9 mouse cellular contexts compared by ENCODE assay signal in the genomic region with DNA sequence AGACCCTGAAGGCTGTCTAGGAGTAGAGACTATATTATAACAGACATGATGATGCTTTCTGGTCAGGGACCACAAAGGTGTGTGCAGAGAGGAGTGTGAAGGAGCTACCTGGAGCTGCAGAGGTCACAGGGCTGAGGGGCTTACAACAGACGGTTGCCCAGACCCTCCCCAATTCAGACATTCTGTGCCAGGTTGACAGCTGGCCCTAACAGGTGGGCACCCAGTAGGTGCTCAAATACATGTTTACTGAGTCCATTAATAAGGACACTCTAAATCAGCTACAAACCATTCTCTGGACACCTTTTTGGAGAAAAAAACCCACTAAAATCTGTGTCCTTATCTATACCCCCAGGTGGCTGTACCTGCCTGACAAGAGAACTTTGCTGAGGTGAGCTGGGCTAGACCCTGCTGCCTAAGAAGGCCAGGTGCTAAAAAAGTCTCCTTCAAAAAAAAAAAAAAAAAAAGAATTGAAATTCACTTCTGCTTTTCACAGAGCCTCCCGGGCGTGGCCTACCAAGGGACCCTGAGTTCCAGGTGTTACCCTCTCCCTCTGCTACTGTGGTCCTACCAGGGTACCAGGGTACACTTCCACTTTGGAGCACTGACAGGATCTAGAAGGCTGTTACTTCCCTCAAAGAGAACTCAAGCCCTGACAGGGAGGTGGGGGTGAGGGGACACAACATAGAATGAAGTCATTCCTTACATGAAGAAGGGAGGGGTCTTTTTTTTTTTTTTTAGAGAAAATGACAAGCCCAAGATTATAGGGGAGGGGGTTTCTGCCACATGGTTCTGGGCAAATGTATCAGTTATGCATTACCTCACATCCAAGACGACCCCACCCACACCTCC. TPM values are rescaled to one million over a fixed set of nuclear protein-coding genes. Genes with fewer than 3 reads are reported as not detected.
DNase-seq lines count a peak whose midpoint lies in the region; ATAC-seq lines count a peak whose summit lies in the region.
"Had no signal": no experiment of that assay in that cellular context is flagged by ENCODE, and none has a peak within 500 bp of the region (broad histone marks: within the 10 kb centered on the region; RNA-seq: fewer than 3 reads in every experiment).

No protein-coding gene starts in this region.

- H3K27ac ChIP-seq in forebrain, embryonic 16.5 days (ENCODE audit: low read length) = no peak overlapping the region
- peak overlapping the region; percentile 76 for H3K27ac ChIP-seq in macrophage

- peak overlapping the region; percentile 76 for H3K9ac ChIP-seq in forebrain, embryonic 16.5 days (replicated peaks; ENCODE audit: low read depth, low read length)

- peak overlapping the region; percentile 90 for H3K4me3 ChIP-seq in forebrain, embryonic 16.5 days (replicated peaks; ENCODE audit: low read length)
- peak overlapping the region; percentile 82 for H3K4me3 ChIP-seq in macrophage (ENCODE audit: inconsistent target)

- 70% methylated on average over 4 of the region's 4 CpGs for WGBS in forebrain, embryonic 16.5 days
- 14% methylated on average over 4 of the region's 4 CpGs for WGBS in macrophage (ENCODE audit: missing documents)

- DNase-seq in cerebellum, adult 9-10 months = peak; percentile 34
- DNase-seq in cerebellum, adult 8-10 months = no peak
- DNase-seq in B cell, adult 2 months = peak; percentile 68 to 72
- DNase-seq in left cerebral cortex, postnatal 25 days (ENCODE audit: low spot score in 2 of 2) = no peak
- no peak for DNase-seq in thymus, postnatal 10 days (ENCODE audit: low spot score in 2 of 2)

- intact Hi-C loops in left cerebral cortex, postnatal 25 days (cut with DNase I) = loop anchor here (2.0 kb wide), 1 partner anchor 26 kb away; no protein-coding TSS in a partner anchor

- no peak for ATAC-seq in forebrain, embryonic 16.5 days
- no peak for ATAC-seq in erythroid progenitor cell, adult 5-6 weeks (replicated peaks; ENCODE audit: low FRiP score, poor library complexity, severe bottlenecking)

- H3K9me3 ChIP-seq in forebrain, embryonic 16.5 days (ENCODE audit: control insufficient read depth, low read length) = no peaks in the 10 kb centered on the region

- peaks cover 51% of the 10 kb centered on the region for H3K4me1 ChIP-seq in forebrain, embryonic 16.5 days (replicated peaks; ENCODE audit: control insufficient read depth, insufficient read depth, low read length)

- H3K36me3 ChIP-seq in forebrain, embryonic 16.5 days (ENCODE audit: control insufficient read depth, insufficient read depth) = no peaks in the 10 kb centered on the region
- no peaks in the 10 kb centered on the region for H3K36me3 ChIP-seq in macrophage (ENCODE audit: inconsistent target)

- peaks cover 60% of the 10 kb centered on the region for H3K79me2 ChIP-seq in macrophage (ENCODE audit: inconsistent target)

- H3K4me2 ChIP-seq in forebrain, embryonic 16.5 days (ENCODE audit: low read length) = peak overlapping the region; percentile 80

- H3K27me3 ChIP-seq in forebrain, embryonic 16.5 days (replicated peaks; ENCODE audit: control insufficient read depth, insufficient read depth, low read length) = no peaks in the 10 kb centered on the region

RNA-seq across cellular contexts. Expression of gene 5031439G07Rik, which starts 2.0 kb away (rescaled TPM):
- polyA plus RNA-seq in forebrain, embryonic 16.5 days (2015; fragmentation: Nextera tagmentation; extraction: Ambion mirVana) = 24.2 and 24.8 TPM in 2 replicates
- 100 to 1,000 TPM in 6 of 26 experiments, 10 to 100 TPM in 20; 15.1 to 153 (median 46.5) TPM for total RNA-seq in macrophage (2018; cell fraction: chromatin; rRNA removed)
- 100 to 1,000 TPM in 21 of 26 experiments, 10 to 100 TPM in 5; 87.5 to 220 (median 133) TPM for total RNA-seq in macrophage (2018; cell fraction: cytosol; rRNA removed)
- total RNA-seq in macrophage (2018; cell fraction: nucleus; rRNA removed) = 100 to 1,000 TPM in 10 of 26 experiments, 10 to 100 TPM in 16; 43.1 to 161 (median 92.0) TPM
- 96.5 to 136 TPM (median 117 TPM) in 3 replicates for polyA plus RNA-seq in macrophage (2018)
- total RNA-seq in erythroid progenitor cell, adult 5-6 weeks (2015; ENCODE audit: low replicate concordance) = 5.0 and 5.4 TPM in 2 replicates
- total RNA-seq in erythroid progenitor cell, adult 5-6 weeks (2017; ENCODE audit: low replicate concordance) = 3.2 and 8.9 TPM in 2 replicates
- 10 to 100 TPM; 77.7 to 82.7 TPM for total RNA-seq in left cerebral cortex, postnatal 25 days (2021)

RNA-seq across cellular contexts. Expression of gene Upk3a, which starts 30.5 kb away (rescaled TPM):
- polyA plus RNA-seq in forebrain, embryonic 16.5 days (2015; fragmentation: Nextera tagmentation; extraction: Ambion mirVana) = 0.83 and 1.1 TPM in 2 replicates
- total RNA-seq in macrophage (2018; cell fraction: chromatin; rRNA removed) = not detected
- not detected for total RNA-seq in macrophage (2018; cell fraction: cytosol; rRNA removed)
- not detected for total RNA-seq in macrophage (2018; cell fraction: nucleus; rRNA removed)
- not detected in 3 replicates for polyA plus RNA-seq in macrophage (2018)
- total RNA-seq in erythroid progenitor cell, adult 5-6 weeks (2015; ENCODE audit: low replicate concordance) = not detected in 2 replicates
- total RNA-seq in erythroid progenitor cell, adult 5-6 weeks (2017; ENCODE audit: low replicate concordance) = not detected in 2 replicates
- total RNA-seq in left cerebral cortex, postnatal 25 days (2021) = not detected
- total RNA-seq: hematopoietic stem cell, adult 5-6 weeks had no signal

RNA-seq across cellular contexts. Expression of gene Fam118a, which starts 42.4 kb away (rescaled TPM):
- 35.3 and 38.9 TPM in 2 replicates for polyA plus RNA-seq in forebrain, embryonic 16.5 days (2015; fragmentation: Nextera tagmentation; extraction: Ambion mirVana)
- 10 to 100 TPM in 14 of 26 experiments, 1 to 10 TPM in 12; 1.4 to 27.3 (median 11.3) TPM for total RNA-seq in macrophage (2018; cell fraction: chromatin; rRNA removed)
- total RNA-seq in macrophage (2018; cell fraction: cytosol; rRNA removed) = 10 to 100 TPM in 4 of 26 experiments, 1 to 10 TPM in 22; 2.8 to 11.5 (median 7.9) TPM
- 10 to 100 TPM in 9 of 26 experiments, 1 to 10 TPM in 17; 2.4 to 20.7 (median 6.3) TPM for total RNA-seq in macrophage (2018; cell fraction: nucleus; rRNA removed)
- 5.4 to 11.3 TPM (median 6.8 TPM) in 3 replicates for polyA plus RNA-seq in macrophage (2018)
- total RNA-seq in erythroid progenitor cell, adult 5-6 weeks (2015; ENCODE audit: low replicate concordance) = 2.2 and 3.8 TPM in 2 replicates
- total RNA-seq in erythroid progenitor cell, adult 5-6 weeks (2017; ENCODE audit: low replicate concordance) = 1.8 and 22.4 TPM in 2 replicates
- 10 to 100 TPM; 22.7 to 23.5 TPM for total RNA-seq in left cerebral cortex, postnatal 25 days (2021)

Comparison
In these comparisons a context has a peak if more than half of its experiments do, and no peak if none do; other contexts are left out.
1. DNase-seq: peak in cerebellum, adult 9-10 months (single experiment) and B cell, adult 2 months (2 of 2); none in cerebellum, adult 8-10 months (single experiment), left cerebral cortex, postnatal 25 days (0 of 2) and thymus, postnatal 10 days (0 of 2).
2. RNA of gene 5031439G07Rik, which starts 2.0 kb away (total RNA-seq): 77.7 to 82.7 TPM in left cerebral cortex, postnatal 25 days; 3.2 to 8.9 TPM in erythroid progenitor cell, adult 5-6 weeks; every median in the first group is over 4 times any median in the second.